Mouse (Mus musculus) testis, adult 2 months (tissue): ENCODE results near the gene Ramp1.

Source experiments
- CTCF ChIP-seq: fragments of 200-500 bp; IDR thresholded peaks from 2 replicates; pipeline ENCODE4 v1.5.1; 2012; ENCODE audit warnings: low read depth, mild to moderate bottlenecking, inconsistent platforms, low read length, moderate library complexity; ENCODE audit not compliant: control insufficient read depth, insufficient read depth, insufficient replicate concordance
- POLR2A ChIP-seq: fragments of 200-500 bp; IDR thresholded peaks from 2 replicates; pipeline ENCODE4 v1.6.1; 2012; ENCODE audit warnings: low read depth, mild to moderate bottlenecking, inconsistent platforms, low read length, moderate library complexity; ENCODE audit not compliant: control insufficient read depth

DNA sequence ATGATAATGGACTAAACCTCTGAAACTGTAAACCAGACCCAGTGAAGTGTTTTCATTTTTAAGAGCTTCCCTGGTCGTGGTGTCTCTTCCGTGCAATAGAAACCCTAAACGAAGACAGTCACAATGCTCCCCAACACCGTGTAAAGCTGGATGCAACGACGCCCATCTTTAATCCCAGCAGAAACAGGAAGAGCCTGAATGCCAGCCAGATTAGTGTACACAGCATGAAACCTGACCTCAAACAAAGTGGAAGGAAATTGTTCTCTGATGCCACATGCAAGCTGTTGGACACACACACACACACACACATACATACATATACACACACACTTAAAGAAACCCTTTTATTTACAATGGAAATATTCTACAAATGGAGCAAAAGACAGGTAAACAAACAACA, 51.5 kb downstream of the Ramp1 start:
- TF ChIP-seq CTCF = no peak
- no peak for TF ChIP-seq POLR2A
